Mouse (Mus musculus): ENCODE data around the gene Il10rb.

Gene Il10rb

GRCm38 (mm10) chr16:91450137-91451064 lies 44.4 kb downstream of the Il10rb start:
- DNase-seq (ENCODE audit: inconsistent ontology term): no peak

DNA sequence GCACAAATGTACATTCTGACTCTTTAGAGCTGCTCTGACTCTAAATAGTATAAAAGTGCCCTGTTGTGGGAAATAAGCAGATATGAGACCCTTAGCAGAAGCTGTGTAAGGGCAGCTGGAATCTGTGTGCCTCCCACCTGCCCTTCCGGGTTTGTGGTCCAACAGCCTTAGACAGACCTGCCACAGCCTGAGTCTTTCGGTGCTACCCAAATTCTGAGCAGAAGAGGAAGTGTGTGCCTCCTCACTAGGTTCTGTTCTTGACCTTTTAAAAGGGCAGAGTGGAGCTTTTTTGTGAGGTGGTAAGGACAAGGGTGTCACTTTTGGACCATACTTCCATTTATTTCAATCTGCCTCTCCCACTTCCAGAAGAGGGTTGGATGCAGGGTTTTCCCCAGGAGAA lies 46.0 kb downstream of the Il10rb start:
- no peak for DNase-seq (ENCODE audit: inconsistent ontology term)

DNA sequence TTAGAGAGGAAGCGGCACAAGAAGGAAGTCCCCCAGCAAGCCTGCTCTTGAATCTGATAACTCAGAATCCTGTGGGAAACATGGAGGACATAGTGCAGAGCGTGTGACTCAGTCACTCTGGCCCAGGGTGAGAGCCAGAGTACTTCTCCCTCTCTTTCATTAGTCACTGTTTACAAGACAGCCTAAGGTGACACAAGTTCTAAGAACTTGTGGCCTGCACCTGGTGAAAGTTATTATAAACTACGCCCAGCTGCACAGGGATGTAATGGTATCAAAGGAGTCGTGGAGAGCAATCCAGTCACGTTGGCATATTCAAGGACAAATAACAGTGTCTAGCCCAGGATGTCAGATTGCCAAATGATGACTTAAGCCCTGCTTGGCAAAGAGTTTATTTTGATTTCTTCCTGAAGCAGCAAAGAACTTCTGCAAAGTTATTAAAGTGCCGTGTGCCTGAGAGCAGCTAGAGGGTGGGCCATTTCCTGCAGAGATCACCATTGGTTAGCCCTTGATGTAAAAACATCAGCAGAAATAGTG lies 46.5 kb downstream of the Il10rb start:
- DNase-seq (ENCODE audit: inconsistent ontology term): peak; percentile 43

DNA sequence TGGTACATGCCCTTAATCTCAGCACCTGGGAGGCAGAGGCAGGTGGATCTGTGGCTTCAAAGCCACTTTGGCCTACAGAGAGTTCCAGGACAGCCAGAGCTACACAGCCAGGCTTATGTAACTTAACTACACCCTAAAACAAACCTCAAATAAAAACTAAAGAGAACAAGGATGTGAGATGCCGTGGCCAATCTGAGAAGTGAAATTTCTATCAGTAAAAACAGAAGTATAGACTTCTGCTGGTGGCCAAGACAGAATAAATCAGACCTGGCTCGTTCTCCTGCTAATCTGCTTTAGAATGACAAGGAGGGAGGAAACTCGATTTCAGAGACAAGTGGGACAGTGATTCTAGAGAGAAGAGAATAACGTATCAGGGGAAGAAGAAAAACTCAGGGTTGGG lies 49.9 kb downstream of the Il10rb start:
- DNase-seq (ENCODE audit: inconsistent ontology term): no peak

GRCm38 (mm10) chr16:91458301-91458746 lies 52.4 kb downstream of the Il10rb start:
- no peak for DNase-seq (ENCODE audit: inconsistent ontology term)

- DNase-seq (ENCODE audit: inconsistent ontology term): peak; percentile 60
These were observed 53.0 kb downstream of the Il10rb start for GRCm38 (mm10) chr16:91458976-91459375.

GRCm38 (mm10) chr16:91459396-91459795 lies 53.4 kb downstream of the Il10rb start:
- DNase-seq (ENCODE audit: inconsistent ontology term): no peak

GRCm38 (mm10) chr16:91459841-91460370 lies 53.9 kb downstream of the Il10rb start:
- DNase-seq (ENCODE audit: inconsistent ontology term): no peak

DNA sequence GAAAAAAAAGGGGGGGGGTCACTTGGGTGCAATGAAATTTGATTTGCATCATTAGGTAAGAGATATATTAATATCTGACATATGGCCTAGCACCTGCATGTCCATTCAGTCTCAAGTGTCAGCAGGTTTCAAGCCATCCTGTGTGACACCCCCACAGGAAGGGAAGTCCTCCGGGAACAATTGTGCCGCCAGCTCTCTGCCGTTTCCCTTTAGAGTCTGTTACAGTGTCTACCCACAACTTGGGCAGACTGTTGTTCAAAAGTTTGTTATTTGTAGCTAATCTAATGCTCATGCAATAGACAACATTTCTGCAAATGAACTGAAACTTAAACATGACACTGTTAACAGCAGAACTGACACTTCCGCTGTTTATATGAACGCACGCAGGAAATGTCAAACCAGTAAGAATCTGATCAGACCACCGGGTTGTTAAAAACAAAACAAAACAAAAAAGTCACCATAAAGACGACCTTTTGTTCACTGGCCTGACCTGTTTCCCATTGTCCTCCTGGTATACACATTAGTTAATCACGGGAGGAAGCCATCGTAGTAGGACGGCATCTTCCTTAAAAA lies 55.2 kb downstream of the Il10rb start:
- no peak for DNase-seq (ENCODE audit: inconsistent ontology term)

DNA sequence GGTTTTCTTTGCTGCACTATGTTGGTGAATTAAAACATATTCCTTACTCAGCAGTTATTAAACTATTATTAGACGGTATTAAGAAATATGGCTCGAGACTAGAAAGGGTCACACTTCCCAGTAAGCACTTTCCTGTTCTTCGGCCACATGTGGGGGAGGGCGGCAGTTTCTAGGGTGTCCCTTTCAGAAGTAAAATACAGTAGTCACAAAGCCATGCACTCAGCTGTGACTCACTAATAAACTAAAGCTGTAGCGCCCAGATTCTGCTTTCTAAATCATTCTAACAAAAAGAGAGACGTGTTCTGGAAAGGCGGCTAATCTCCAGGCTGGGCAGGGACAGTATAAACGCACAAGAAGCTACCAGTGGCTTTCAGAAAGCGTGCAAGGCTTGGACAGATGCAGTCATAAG lies 55.8 kb downstream of the Il10rb start:
- no peak for DNase-seq (ENCODE audit: inconsistent ontology term)

GRCm38 (mm10) chr16:91462644-91463043 lies 56.7 kb downstream of the Il10rb start:
- no peak for DNase-seq (ENCODE audit: inconsistent ontology term)

GRCm38 (mm10) chr16:91463400-91463799 lies 57.4 kb downstream of the Il10rb start:
- DNase-seq (ENCODE audit: inconsistent ontology term): no peak

DNA sequence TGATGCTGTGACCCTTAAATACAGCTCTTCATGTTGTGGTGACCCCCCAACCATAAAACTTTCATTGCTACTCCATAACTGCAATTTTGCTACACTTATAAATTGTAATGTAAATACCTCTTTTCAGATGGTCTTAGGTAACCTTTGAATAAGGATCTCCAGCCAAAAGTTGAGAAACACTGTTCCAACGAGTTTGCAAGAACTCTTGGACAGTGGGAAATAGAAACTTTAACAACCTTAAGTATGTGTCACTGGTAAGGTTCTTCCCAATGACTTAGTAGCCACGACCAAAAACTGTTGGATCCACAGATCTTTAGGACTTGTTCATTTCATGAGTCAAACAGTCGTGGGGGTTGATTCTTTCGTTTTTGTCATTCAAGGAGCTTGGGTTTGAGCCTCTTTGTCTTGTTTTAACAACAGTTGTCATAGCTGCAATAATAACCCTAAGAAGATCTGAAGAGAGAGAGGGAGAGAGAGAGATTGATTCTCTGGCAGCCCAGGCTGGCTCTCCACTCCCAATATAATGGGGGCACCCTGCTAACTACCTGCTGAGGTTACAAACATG lies 58.0 kb downstream of the Il10rb start:
- DNase-seq (ENCODE audit: inconsistent ontology term): no peak

- DNase-seq (ENCODE audit: inconsistent ontology term): peak; percentile 95
These were observed 58.9 kb downstream of the Il10rb start for GRCm38 (mm10) chr16:91464594-91465504.

DNA sequence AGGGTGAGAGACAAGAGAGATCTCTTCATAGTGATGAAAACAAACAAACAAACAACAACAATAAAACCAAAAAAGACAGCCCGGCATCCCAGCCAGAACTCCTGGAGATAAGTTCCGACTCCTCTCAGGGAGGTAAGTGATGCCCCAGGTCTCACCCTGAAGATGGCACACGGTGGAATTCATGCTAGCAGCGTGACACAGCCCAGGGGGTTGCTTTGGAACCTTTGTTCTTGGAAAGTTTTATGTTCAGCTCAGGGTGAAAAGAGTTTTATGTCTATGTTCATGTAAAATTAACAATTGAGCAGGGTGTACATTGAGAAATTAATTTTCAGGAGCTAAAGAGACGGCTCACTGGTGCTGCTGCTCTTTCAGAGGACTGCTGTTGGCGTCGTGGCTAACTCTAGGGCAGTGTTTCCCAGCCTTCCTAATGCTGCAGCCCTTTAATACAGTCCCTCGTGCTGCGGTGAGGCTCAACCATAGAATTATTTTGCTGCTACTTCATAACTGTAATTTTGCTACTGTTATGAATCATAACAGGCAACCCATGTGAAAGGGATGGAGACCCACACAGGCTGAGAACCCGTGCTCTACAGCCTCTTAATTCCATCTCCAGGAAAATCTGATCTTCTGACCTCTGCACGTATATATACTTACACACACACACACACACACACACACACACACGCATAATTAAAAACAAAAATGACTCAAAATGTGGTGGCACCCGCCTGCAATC lies 59.7 kb downstream of the Il10rb start:
- DNase-seq (ENCODE audit: inconsistent ontology term): no peak

GRCm38 (mm10) chr16:91466566-91466965 lies 60.6 kb downstream of the Il10rb start:
- DNase-seq (ENCODE audit: inconsistent ontology term): no peak

DNA sequence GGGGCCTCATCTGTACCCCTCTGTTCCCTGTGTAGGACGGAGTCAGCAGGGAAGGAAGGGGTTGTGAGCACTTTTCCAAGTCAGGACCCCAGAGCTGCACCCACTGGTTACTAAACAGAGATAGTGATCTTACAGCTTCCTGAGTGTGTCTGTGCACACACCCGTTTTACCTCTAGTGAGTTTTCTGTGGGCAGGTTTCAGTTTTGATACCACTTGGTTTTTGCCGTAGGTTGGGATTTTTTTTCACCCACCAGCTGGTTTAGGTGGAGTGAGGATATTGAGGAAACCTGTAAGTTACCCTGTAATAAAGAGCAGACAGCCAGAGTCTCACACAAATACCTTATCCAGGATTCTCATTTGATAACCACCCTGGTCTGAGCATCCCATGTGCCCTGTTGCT lies 64.5 kb downstream of the Il10rb start:
- DNase-seq (ENCODE audit: inconsistent ontology term): no peak

- no peak for DNase-seq (ENCODE audit: inconsistent ontology term)
These were observed 65.5 kb downstream of the Il10rb start for GRCm38 (mm10) chr16:91471481-91471880.
